Mouse (Mus musculus): ENCODE measurements around the gene Tspan5. TPM values are rescaled to one million over a fixed set of nuclear protein-coding genes. Genes with fewer than 3 reads are reported as not detected.
A peak's percentile ranks its signal among the peaks of the same experiment; 100 is the strongest.

The Tspan5 gene
- polyA plus RNA-seq, 1 experiment from 2014 or later: 115 TPM

DNA sequence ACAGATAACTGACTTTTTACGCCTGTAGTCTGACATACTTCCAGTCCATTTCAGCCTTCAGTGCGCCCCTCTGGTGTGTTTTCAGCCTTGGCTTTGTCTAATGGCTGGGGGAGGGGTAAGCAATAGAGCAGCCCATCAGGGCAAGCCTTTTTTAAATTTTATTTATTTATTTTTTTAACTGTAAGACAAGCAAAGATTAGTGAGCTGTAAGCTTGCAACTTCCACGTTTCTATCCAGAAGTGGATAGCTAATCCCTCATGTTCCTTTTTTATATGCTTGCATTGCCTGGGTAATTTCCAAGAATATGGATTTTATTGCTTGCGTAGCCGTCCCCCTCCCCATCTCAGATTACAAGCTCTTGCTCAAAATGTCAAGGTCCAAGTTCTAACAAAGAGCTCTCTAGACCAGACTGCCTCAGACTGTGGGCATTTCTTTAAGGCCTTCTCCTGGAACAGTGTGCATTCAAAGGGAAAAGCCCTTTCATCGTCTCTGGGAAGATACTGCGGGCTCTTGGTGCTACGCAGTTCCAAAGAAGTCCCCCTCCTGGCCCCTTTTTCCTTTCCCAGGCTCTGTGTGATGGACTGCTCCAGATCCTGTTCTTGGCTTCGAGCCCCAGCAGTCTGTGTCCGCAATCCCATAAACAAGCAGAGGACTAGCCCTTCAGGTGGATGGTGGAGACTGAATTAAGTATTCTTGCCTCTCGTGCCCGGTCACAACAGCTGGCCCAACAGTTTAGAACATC, 116.0 kb downstream of the Tspan5 start:
- Histone ChIP-seq H3K36me3 (replicated peaks; ENCODE audit: control insufficient read depth, insufficient read depth) (no peaks in the 10 kb centered on the region), H3K27me3 (ENCODE audit: control insufficient read depth, insufficient read depth, low read length) (no peaks in the 10 kb centered on the region), H3K4me3 (replicated peaks; ENCODE audit: low read length) (no peak overlapping the region), H3K9ac (peak overlapping the region; percentile 31; the same call in 1 of the 2 replicates), H3K27ac (peak overlapping the region; percentile 68), H3K9me3 (ENCODE audit: control insufficient read depth, low read length) (no peaks in the 10 kb centered on the region), H3K4me2 (replicated peaks) (0 out of 2 replicates have a peak overlapping the region, but pooled peaks have one; percentile 9), H3K4me1 (replicated peaks; ENCODE audit: control insufficient read depth, insufficient read depth, low read length) (peaks cover 85% of the 10 kb centered on the region)
- ATAC-seq (ENCODE audit: low FRiP score) (no peak), DNase-seq (ENCODE audit: low spot score) (no peak)
- WGBS: 17% methylated on average over 12 of the region's 12 CpGs

DNA sequence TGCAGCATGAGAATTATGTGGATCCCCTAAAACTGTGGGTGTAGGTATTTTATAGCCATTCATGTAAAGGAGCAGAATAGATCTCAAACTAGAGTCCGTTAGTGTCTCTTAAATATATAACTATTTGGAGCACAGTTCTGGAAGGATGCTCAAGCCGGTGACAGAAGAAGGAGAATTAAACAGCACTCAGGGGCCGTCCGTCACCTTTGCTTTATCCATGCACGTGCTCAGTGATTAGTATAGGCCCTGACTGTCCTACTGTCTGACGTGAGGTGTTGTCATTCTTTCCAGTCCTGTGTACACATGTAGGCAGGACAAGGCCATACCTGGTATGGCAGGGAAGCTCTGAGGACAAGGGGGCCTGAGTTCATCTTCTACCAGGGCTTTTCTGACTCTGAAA, 116.7 kb downstream of the Tspan5 start:
- Histone ChIP-seq H3K9ac (no peak overlapping the region; the same call in 1 of the 2 replicates), H3K27ac (peak overlapping the region; percentile 68), H3K36me3 (replicated peaks; ENCODE audit: control insufficient read depth, insufficient read depth) (no peaks in the 10 kb centered on the region), H3K27me3 (ENCODE audit: control insufficient read depth, insufficient read depth, low read length) (no peaks in the 10 kb centered on the region), H3K4me3 (replicated peaks; ENCODE audit: low read length) (no peak overlapping the region), H3K4me1 (replicated peaks; ENCODE audit: control insufficient read depth, insufficient read depth, low read length) (peaks cover 79% of the 10 kb centered on the region), H3K9me3 (ENCODE audit: control insufficient read depth, low read length) (no peaks in the 10 kb centered on the region), H3K4me2 (replicated peaks) (no peak overlapping the region)
- WGBS: 59% methylated on average over 6 of the region's 6 CpGs
- ATAC-seq (ENCODE audit: low FRiP score): no peak
- no peak for DNase-seq (ENCODE audit: low spot score)

DNA sequence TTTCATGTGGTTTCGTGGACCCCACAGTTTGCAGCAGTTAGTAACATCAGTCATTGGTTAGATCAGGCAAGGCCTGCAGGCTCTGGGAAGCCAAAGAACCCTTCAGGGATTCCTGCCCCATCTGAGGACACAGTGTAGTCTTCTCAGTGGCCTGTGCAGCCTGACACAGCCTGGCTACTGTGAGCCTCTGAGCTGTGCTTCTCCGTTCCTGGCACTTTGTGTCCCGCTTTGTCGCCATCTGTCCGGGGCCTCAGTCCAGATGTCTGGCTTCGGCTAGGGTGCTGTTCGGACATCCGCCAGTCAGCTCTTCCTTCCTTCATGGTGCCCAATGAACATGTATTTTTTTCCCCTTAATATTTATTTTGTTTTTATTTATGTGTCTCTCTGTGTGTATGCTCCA, 117.2 kb downstream of the Tspan5 start:
- no peak for DNase-seq (ENCODE audit: low spot score)
- no peaks in the 10 kb centered on the region for H3K36me3 ChIP-seq (replicated peaks; ENCODE audit: control insufficient read depth, insufficient read depth)
- no peak overlapping the region for H3K9ac ChIP-seq
- H3K4me2 ChIP-seq (replicated peaks): no peak overlapping the region
- no peaks in the 10 kb centered on the region for H3K27me3 ChIP-seq (ENCODE audit: control insufficient read depth, insufficient read depth, low read length)
- H3K4me1 ChIP-seq (replicated peaks; ENCODE audit: control insufficient read depth, insufficient read depth, low read length): peaks cover 73% of the 10 kb centered on the region
- no peak for ATAC-seq (ENCODE audit: low FRiP score)
- H3K9me3 ChIP-seq (ENCODE audit: control insufficient read depth, low read length): no peaks in the 10 kb centered on the region
- no peak overlapping the region for H3K4me3 ChIP-seq (replicated peaks; ENCODE audit: low read length)
- peak overlapping the region; percentile 39; the same call in 1 of the 2 replicates for H3K27ac ChIP-seq
- WGBS: 57% methylated on average over 8 of the region's 8 CpGs

DNA sequence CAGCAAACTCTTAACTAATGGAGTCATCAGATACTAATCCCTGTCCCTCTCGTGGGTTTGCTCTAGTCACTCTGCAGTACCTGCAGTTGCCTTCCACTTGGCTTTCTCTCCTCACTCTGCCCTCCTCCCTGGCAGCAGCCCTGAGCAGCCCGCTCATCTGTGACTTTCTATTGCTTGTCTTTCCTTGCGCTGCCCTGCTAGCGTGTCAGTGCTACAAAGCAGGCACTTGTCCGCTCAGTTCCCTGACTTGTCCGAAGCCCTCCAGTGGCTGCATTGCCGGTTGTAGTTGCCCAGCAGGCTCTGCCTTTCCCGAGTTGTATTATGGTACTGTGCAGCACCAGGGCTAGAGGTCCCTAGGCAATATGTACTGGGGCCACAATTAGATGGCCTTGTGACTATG, 117.7 kb downstream of the Tspan5 start:
- Histone ChIP-seq H3K27me3 (ENCODE audit: control insufficient read depth, insufficient read depth, low read length) (no peaks in the 10 kb centered on the region), H3K9ac (no peak overlapping the region), H3K4me3 (replicated peaks; ENCODE audit: low read length) (no peak overlapping the region), H3K36me3 (replicated peaks; ENCODE audit: control insufficient read depth, insufficient read depth) (no peaks in the 10 kb centered on the region), H3K4me2 (replicated peaks) (no peak overlapping the region), H3K4me1 (replicated peaks; ENCODE audit: control insufficient read depth, insufficient read depth, low read length) (peaks cover 69% of the 10 kb centered on the region), H3K27ac (no peak overlapping the region), H3K9me3 (ENCODE audit: control insufficient read depth, low read length) (no peaks in the 10 kb centered on the region)
- 13% methylated on average over 8 of the region's 8 CpGs for WGBS
- DNase-seq (ENCODE audit: low spot score) (no peak), ATAC-seq (ENCODE audit: low FRiP score) (peak; percentile 14; the same call in 1 of the 2 replicates)

DNA sequence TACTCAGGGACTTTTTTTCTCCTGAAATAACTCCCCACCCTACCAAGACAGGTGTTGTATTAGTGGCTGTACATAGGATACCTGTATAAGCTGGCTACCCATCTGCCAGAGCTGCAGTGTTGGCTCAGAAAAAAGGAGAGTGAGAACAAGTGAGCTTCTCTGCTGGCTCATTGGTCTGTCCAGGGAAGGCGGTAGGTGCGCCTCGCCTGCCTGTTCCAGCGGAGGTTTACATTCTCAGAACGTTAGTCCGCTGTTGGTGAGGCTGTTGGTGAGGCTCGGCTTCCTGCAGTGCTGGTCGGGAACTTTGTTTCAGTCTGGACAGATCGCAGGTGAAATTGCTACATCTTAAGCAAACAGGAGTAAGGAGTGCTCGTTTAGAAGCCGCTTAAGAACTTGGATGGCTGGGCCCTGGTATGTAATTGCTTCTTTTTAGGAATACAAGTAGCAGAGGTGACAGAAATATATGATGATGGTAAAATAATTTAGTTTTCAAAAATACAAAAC, 118.3 kb downstream of the Tspan5 start:
- Histone ChIP-seq H3K4me1 (replicated peaks; ENCODE audit: control insufficient read depth, insufficient read depth, low read length) (peaks cover 63% of the 10 kb centered on the region), H3K4me2 (replicated peaks) (no peak overlapping the region), H3K27ac (no peak overlapping the region), H3K36me3 (replicated peaks; ENCODE audit: control insufficient read depth, insufficient read depth) (no peaks in the 10 kb centered on the region), H3K27me3 (ENCODE audit: control insufficient read depth, insufficient read depth, low read length) (no peaks in the 10 kb centered on the region), H3K9me3 (ENCODE audit: control insufficient read depth, low read length) (no peaks in the 10 kb centered on the region), H3K4me3 (replicated peaks; ENCODE audit: low read length) (no peak overlapping the region), H3K9ac (no peak overlapping the region)
- no peak for ATAC-seq (ENCODE audit: low FRiP score)
- 66% methylated on average over 11 of the region's 11 CpGs for WGBS
- DNase-seq (ENCODE audit: low spot score): no peak

DNA sequence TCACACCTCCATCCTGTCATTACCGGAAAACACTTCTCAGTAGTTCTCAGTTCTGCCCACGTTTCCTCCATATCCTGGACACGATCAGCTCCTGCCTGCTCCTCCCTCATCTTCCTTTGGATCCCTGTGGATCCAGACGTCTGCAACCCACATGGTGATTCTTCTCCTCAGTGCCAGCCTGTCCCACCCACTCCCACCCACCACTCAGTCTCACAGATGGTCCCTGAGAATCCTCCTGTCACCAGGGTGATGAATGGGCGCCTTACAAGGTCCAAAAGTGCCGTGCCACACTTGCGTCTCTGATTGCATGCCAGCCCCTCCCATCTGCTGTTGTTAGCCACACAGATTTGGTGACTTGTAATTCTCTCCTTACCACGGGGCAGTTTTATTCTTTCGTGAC, 119.0 kb downstream of the Tspan5 start:
- Histone ChIP-seq H3K27me3 (ENCODE audit: control insufficient read depth, insufficient read depth, low read length) (no peaks in the 10 kb centered on the region), H3K4me2 (replicated peaks) (no peak overlapping the region), H3K4me3 (replicated peaks; ENCODE audit: low read length) (no peak overlapping the region), H3K4me1 (replicated peaks; ENCODE audit: control insufficient read depth, insufficient read depth, low read length) (peaks cover 55% of the 10 kb centered on the region), H3K36me3 (replicated peaks; ENCODE audit: control insufficient read depth, insufficient read depth) (no peaks in the 10 kb centered on the region), H3K9ac (no peak overlapping the region), H3K27ac (0 out of 2 replicates have a peak overlapping the region, but pooled peaks have one; percentile 7), H3K9me3 (ENCODE audit: control insufficient read depth, low read length) (no peaks in the 10 kb centered on the region)
- WGBS: 32% methylated on average over 9 of the region's 9 CpGs
- DNase-seq (ENCODE audit: low spot score): no peak
- no peak for ATAC-seq (ENCODE audit: low FRiP score)

DNA sequence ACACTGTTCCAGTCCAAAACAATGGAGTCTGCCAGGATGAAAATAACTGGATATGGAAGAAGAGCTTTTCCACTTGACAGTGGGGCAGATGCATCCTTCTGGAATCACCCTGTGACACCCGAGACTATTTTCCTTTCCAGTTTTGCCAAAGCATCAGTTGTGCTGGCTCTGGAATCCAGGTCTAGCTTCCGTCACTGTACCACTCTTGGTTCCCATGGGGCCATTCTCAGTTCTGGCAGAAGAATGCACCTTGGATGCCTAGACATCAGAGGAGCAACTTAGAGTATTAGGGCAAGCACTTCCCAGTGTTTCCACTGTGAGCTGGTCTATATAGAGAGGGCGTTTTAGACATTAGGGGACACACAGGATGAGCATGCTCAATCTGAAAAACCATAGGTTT, 119.6 kb downstream of the Tspan5 start:
- ATAC-seq (ENCODE audit: low FRiP score) (no peak), DNase-seq (ENCODE audit: low spot score) (no peak)
- Histone ChIP-seq H3K9ac (no peak overlapping the region), H3K4me3 (replicated peaks; ENCODE audit: low read length) (no peak overlapping the region), H3K4me1 (replicated peaks; ENCODE audit: control insufficient read depth, insufficient read depth, low read length) (peaks cover 50% of the 10 kb centered on the region), H3K4me2 (replicated peaks) (no peak overlapping the region), H3K27ac (no peak overlapping the region), H3K9me3 (ENCODE audit: control insufficient read depth, low read length) (no peaks in the 10 kb centered on the region), H3K27me3 (ENCODE audit: control insufficient read depth, insufficient read depth, low read length) (no peaks in the 10 kb centered on the region), H3K36me3 (replicated peaks; ENCODE audit: control insufficient read depth, insufficient read depth) (no peaks in the 10 kb centered on the region)
- WGBS: 60% methylated on average over 3 of the region's 3 CpGs

DNA sequence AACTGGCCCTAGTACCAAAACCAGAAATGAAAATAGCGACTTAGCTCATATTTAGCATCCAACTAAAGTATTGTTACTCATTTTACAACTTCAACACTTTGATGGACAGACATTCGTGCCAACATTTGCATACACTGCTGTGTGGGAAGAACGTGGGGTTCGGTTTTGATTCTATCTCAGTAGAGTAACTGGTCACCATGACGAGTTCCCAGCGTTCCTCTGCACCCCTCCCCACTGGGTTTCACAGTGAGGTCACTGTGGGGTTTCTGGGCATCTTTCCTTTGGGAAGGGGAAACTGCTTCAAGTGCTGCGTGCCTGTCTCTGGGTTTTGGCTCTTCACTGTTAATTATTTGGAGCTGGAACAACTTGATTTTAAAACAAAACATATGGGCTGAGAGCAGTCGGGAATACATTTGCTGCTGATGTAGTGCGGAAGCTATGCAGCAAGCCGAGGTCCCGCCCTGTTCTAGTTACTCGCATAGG, 122.2 kb downstream of the Tspan5 start:
- WGBS: 82% methylated on average over 12 of the region's 12 CpGs
- no peak overlapping the region for H3K4me2 ChIP-seq (replicated peaks)
- no peaks in the 10 kb centered on the region for H3K9me3 ChIP-seq (ENCODE audit: control insufficient read depth, low read length)
- peaks cover 24% of the 10 kb centered on the region for H3K4me1 ChIP-seq (replicated peaks; ENCODE audit: control insufficient read depth, insufficient read depth, low read length)
- DNase-seq (ENCODE audit: low spot score) (no peak), ATAC-seq (ENCODE audit: low FRiP score) (no peak)
- no peak overlapping the region for H3K9ac ChIP-seq
- no peak overlapping the region for H3K4me3 ChIP-seq (replicated peaks; ENCODE audit: low read length)
- H3K27me3 ChIP-seq (ENCODE audit: control insufficient read depth, insufficient read depth, low read length): no peaks in the 10 kb centered on the region
- no peak overlapping the region for H3K27ac ChIP-seq
- H3K36me3 ChIP-seq (replicated peaks; ENCODE audit: control insufficient read depth, insufficient read depth): no peaks in the 10 kb centered on the region

DNA sequence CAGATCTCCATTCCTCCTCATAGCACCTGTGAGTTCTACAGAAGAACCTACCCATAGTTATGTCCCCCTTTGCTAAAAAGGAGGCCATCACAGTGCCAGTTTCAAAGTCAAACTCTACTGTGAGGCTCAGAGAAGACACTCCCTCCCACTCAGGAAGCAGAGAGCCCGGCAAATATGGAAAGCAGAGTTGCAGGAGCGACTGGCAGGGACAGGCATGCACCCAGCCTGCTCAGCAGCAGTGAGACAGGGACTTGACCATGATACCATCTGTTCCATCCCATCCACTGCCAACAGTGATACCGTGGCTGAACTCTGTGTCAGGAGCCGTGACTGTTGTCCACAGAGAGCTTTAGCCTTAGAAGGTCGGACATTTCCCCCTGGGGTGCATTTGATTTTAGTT, 123.3 kb downstream of the Tspan5 start:
- 64% methylated on average over 5 of the region's 5 CpGs for WGBS
- no peak overlapping the region for H3K4me3 ChIP-seq (replicated peaks; ENCODE audit: low read length)
- peaks cover 13% of the 10 kb centered on the region for H3K4me1 ChIP-seq (replicated peaks; ENCODE audit: control insufficient read depth, insufficient read depth, low read length)
- no peak for ATAC-seq (ENCODE audit: low FRiP score)
- H3K27me3 ChIP-seq (ENCODE audit: control insufficient read depth, insufficient read depth, low read length): no peaks in the 10 kb centered on the region
- no peak overlapping the region for H3K4me2 ChIP-seq (replicated peaks)
- H3K9me3 ChIP-seq (ENCODE audit: control insufficient read depth, low read length): no peaks in the 10 kb centered on the region
- no peak overlapping the region for H3K27ac ChIP-seq
- no peak overlapping the region for H3K9ac ChIP-seq
- H3K36me3 ChIP-seq (replicated peaks; ENCODE audit: control insufficient read depth, insufficient read depth): no peaks in the 10 kb centered on the region
- no peak for DNase-seq (ENCODE audit: low spot score)
